Mouse (Mus musculus) adrenal gland, postnatal 25 days (tissue): ENCODE measurements around the gene Padi4. TPM values are rescaled to one million over a fixed set of nuclear protein-coding genes. Genes with fewer than 3 reads are reported as not detected.

ENCODE experiments used
- DNase-seq: peaks from one replicate; pipeline ENCODE4 v3.0.0; 2021; ENCODE audit warnings: mixed read lengths
- microRNA-seq, 2 experiments: library from miRNA; unstranded; fragments of <30 nt; microRNA quantifications; one replicate each; pipeline ENCODE4 v1.2.0; 2021
- total RNA-seq: library from RNA; stranded (reverse); gene quantifications from 2 replicates; pipeline ENCODE4 v1.2.3, GENCODE M21; 2021

Gene Padi4
- total RNA-seq, 1 experiment from 2014 or later, result 0.76 TPM

DNA sequence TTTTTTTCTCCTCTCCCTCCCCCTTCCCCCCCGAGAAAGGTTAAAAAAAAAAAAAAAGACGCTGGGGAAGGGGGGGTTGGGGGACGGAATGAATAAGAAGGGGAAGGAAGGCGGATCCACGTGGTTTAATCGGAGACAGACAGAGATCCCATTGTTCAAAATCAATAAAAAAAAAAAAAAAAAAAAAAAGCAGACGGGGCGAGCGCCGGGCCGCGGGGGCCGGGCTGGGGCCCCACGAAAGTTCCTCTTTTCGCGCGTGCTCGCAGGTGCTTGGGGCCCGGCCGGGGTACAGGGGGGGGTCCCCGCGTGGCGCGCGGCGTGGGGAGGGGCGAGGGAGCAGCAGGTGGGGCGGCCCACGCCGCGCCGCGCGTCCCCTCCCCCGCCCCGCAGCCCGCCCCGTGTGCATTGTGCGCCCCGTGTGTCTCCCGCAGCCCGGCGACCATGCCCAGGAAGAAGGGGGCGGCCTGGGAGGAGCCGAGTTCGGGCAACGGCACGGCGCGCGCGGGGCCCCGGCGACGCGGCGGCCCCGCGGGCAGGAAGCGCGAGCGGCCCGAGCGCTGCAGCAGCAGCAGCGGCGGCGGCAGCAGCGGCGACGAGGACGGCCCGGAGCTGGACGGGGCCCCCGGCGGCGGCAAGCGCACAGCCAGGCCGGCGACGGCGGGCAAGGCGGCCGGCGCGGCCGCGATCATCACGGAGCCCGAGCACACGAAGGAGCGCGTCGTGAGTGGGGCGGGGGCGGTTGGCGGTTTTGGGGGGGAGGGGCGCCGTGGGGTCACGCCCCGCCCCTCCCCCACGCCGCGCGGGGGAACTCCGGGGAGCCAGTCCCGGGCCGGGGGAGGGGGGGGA, 72.1 kb downstream of the Padi4 start:
- DNase-seq, result peak; percentile 45

DNA sequence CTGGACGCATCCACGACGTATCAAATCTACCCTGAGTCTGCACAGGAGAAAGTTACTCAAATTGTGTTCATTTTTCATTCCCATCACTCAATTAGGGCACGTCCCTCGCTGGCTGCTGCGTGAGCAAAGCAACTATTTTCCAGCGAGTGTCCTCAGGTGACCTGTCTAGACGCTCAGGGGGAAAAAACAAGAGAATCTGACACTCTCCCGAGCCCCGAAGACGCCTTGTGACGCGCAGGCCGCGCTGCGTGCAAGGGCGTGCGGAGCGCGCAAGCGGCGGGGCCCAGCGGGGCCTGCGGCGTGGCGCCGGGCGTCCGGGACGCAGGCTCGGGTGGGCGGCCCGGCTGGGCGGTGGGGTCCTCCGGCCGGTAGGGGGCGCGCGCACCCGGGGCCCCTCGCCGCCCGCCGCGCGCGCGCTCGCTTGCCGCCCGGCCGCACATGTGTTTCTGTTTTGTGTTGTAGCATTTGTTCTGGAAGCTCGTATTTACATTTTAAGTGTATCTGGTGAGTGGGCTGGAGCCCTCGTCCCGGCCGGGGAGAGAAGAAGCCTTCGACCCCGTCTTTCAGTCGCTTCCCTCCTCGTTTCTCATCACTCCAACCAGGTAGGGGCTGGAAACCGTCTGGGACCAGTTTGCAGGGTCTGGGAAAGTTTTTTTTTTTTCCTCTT, 72.9 kb downstream of the Padi4 start:
- peak; percentile 87 for DNase-seq

DNA sequence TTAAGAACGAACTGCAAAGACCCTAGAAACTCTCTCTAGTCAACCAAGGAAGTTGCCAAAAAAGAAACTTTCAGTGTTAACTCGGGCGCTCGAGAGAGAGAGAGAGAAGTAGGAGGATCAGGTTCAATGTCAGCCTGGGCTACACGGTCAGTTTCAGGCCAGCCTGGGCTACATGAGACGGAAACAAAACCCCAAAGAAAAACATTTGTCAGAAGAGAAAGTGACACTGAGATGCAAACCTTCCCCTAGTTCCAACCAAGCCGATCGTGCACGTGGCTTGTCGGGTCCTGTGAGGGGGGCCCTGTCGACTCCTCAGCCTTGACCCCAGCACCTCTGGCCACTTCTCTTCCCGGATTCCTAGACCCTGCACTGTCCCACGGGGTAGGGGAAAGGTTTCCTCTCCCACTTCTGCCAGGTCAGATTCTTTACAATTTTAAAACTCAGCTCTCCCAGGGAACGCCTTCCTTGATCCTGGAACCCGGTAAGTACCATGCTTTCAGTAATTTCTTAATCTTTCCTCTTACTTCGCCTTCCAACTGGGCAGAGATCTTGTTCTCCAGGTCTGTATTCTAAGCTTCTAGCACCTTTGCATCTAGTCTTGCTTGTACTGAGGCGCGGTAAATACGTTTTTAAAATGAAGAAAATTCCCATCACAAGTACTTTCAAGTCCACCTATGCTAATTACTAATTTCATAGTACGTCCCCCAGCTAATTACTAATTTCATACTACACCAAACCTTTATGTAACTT, 73.6 kb downstream of the Padi4 start, which contains the start of gene Rcc2:
Gene Rcc2, plus strand, starts transcription at position 273 of the 750 bp plus-strand sequence.
- DNase-seq, result no peak

DNA sequence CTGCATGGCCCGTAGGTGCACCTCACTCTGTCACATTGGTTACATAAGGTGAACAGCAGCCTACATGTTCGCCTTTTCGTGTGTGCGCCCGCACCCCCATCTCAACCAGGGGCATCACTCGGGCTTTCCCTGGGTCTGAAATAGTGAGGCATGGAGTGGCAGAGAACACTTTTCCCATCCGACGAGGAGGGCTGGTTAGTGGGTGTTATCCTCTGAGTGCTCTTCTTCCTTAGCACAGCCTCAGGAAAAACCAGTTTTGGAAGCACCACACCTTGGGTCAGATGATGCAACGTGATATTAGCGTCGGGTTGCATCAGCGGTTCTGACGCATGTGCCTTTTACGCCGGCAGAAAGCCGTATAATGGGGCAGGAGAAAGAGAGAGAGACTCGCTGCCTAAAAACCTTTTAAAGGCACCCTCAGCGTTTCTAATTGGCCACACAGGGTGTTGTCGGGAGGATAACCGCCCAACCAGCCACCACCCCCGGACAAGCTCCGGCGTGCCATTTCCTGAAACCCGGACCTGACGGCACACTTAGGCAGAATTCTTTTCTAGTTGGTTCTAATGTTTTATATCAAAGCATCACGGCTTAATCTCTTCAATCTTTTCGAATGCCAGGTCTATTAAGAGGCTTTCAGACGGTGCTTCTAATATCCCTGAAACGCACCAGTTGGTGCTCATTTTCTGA, 74.5 kb downstream of the Padi4 start:
- DNase-seq, result peak; percentile 66

Small RNAs within 50 kb of the gene (microRNA-seq; reads per million reads assigned to microRNA genes)
- 0 reads per million in 2 experiments for gene Gm25951

Other genes with a start within 250 kb of the Padi4 start
- gene Arhgef10l, start 108.2 kb downstream of the Padi4 start, total RNA-seq, result 10.0 and 16.6 TPM in 2 replicates
- gene Rcc2, start 73.7 kb downstream of the Padi4 start, total RNA-seq, result 82.0 and 87.5 TPM in 2 replicates
- 0.15 TPM in 1 of 2 replicates, not detected in the other for gene Padi6, start 31.6 kb downstream of the Padi4 start, total RNA-seq
- gene Padi3, start 36.4 kb upstream of the Padi4 start, total RNA-seq, result not detected in 2 replicates
- gene Padi1, start 71.5 kb upstream of the Padi4 start, total RNA-seq, result not detected in 2 replicates
- gene Padi2, start 132.1 kb upstream of the Padi4 start, total RNA-seq, result 5.4 and 8.3 TPM in 2 replicates
- 452 and 458 TPM in 2 replicates for gene Sdhb, start 187.0 kb upstream of the Padi4 start, total RNA-seq
- 35.9 and 53.3 TPM in 2 replicates for gene Atp13a2, start 212.6 kb upstream of the Padi4 start, total RNA-seq
- 10.7 and 11.1 TPM in 2 replicates for gene Mfap2, start 236.2 kb upstream of the Padi4 start, total RNA-seq